Mouse (Mus musculus): Measurements from ENCODE around the gene Ptpdc1. TPM values are rescaled to one million over a fixed set of nuclear protein-coding genes. Genes with fewer than 3 reads are reported as not detected.

Ptpdc1 gene
- total and polyA plus RNA-seq, 3 experiments: not detected

DNA sequence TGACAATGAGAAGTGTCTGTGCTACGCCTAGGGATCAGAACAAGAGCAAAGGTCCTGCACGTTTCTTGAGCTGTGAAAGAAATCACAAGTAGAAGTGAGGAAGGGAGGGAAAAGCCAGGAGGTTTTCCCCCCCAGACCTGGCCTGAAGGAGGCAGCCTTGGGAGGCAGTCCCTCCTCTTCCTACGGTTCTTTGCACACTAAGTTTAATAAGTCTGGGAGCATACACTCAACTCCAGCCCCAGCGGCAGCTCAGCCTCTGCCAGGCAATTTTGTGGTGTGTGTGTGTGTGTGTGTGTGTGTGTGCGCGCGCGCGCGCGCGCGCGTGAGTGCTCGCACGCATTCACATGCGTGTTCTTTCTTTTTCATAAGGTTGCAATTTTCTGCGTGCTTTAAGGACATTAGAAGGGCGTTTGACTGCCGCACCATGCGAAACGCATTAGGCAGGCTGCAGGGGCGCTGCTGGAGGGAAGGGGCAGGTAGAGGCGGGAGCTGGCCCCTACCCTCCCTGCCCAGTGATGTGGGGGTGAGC, 46.9 kb upstream of the Ptpdc1 start:
- no peak overlapping the region for H3K4me2 ChIP-seq (ENCODE audit: insufficient read depth, low read depth, poor library complexity, severe bottlenecking)

DNA sequence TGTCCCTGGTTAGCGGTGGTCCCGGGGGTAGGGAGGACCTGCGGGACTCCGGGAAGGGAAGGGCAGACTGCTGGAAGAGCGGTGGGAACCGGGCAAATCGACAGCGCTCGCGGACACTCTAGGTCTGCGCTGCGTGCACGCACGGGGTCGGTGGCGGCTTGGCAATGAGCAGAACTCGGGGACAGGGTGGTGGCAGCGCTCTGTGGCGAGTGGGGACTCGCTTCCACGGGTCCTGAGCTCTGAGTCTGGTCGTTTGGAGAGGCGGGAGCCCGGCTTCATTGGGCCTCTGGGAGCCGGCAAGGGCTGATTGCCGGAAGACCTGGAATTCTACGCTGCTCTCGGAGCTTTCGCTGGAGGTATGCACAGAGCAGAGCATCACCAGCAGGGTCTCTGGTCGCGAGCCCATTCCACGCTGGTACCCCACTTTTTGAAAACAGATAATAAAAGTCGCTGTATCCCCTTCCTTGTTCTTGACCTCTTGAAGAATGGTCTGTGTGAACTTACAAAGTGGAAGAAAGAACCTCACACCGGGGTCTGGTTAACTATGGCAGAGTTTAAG, 43.6 kb upstream of the Ptpdc1 start:
- H3K27ac ChIP-seq (ENCODE audit: insufficient read depth, low read depth): no peak overlapping the region
- TF ChIP-seq TBP (conservative IDR thresholded peaks at IDR 0.05; ENCODE audit: low read depth, low read length) (no peak), UBTF (IDR thresholded peaks at IDR 0.05; ENCODE audit: low read depth, low read length) (no peak), RAD21 (IDR thresholded peaks at IDR 0.05; ENCODE audit: low read depth, low read length) (no peak), USF2 (conservative IDR thresholded peaks at IDR 0.05; ENCODE audit: low read depth, low read length) (no peak), RCOR1 (conservative IDR thresholded peaks at IDR 0.05; ENCODE audit: low read depth, low read length) (no peak), ZMIZ1 (IDR thresholded peaks at IDR 0.05; ENCODE audit: low read depth, low read length) (no peak)
- H3K36me3 ChIP-seq (replicated peaks in 1 of 2; ENCODE audit: control insufficient read depth in 1 of 2, insufficient read depth in 1 of 2, low read length in 1 of 2): no peaks in the 10 kb centered on the region
- dilution Hi-C loops (cut with MboI; ENCODE audit: extremely low pct_ligation_motif_present, extremely low pct_unique_long_range_greater_than_20kb, low sequenced_read_pairs): no loop called here
- in situ Hi-C loops (cut with MboI; ENCODE audit: low pct_ligation_motif_present, low pct_unique_long_range_greater_than_20kb, low sequenced_read_pairs): loop anchor here (25.0 kb wide), 1 partner anchor 518 kb away; the partner anchor contains the start of gene Ninj1
- no peak overlapping the region for H3K4me3 ChIP-seq (replicated peaks in 1 of 3; ENCODE audit: low read depth in 2 of 3, low read length in 2 of 3, poor library complexity in 1 of 3)
- H3K9me3 ChIP-seq (replicated peaks; ENCODE audit: low read length): peaks cover 19% of the 10 kb centered on the region
- DNase-seq (ENCODE audit: extremely low read depth): no peak
- no peaks in the 10 kb centered on the region for H3K4me1 ChIP-seq (ENCODE audit: control insufficient read depth in 1 of 2, insufficient read depth in 2 of 2)
- no peaks in the 10 kb centered on the region for H3K79me2 ChIP-seq (replicated peaks; ENCODE audit: control insufficient read depth, extremely low read depth, insufficient read depth, poor library complexity, severe bottlenecking)
- H3K4me2 ChIP-seq (ENCODE audit: insufficient read depth, low read depth, poor library complexity, severe bottlenecking): no peak overlapping the region
- no peak overlapping the region for H3K9ac ChIP-seq (ENCODE audit: insufficient read depth, low read depth)
- peaks cover 20% of the 10 kb centered on the region for H3K27me3 ChIP-seq (replicated peaks)

More for the DNA sequence above, 46.9 kb upstream of the Ptpdc1 start:
- Histone ChIP-seq H3K4me1 (ENCODE audit: control insufficient read depth in 1 of 2, insufficient read depth in 2 of 2) (no peaks in the 10 kb centered on the region), H3K9ac (ENCODE audit: insufficient read depth, low read depth) (no peak overlapping the region), H3K36me3 (replicated peaks in 1 of 2; ENCODE audit: control insufficient read depth in 1 of 2, insufficient read depth in 1 of 2, low read length in 1 of 2) (no peaks in the 10 kb centered on the region), H3K27ac (ENCODE audit: insufficient read depth, low read depth) (no peak overlapping the region), H3K4me3 (replicated peaks in 1 of 3; ENCODE audit: low read depth in 2 of 3, low read length in 2 of 3, poor library complexity in 1 of 3) (no peak overlapping the region), H3K9me3 (replicated peaks; ENCODE audit: low read length) (peaks cover 5% of the 10 kb centered on the region), H3K27me3 (replicated peaks) (peaks cover 24% of the 10 kb centered on the region), H3K79me2 (replicated peaks; ENCODE audit: control insufficient read depth, extremely low read depth, insufficient read depth, poor library complexity, severe bottlenecking) (no peaks in the 10 kb centered on the region)
- DNase-seq (ENCODE audit: extremely low read depth): no peak
- dilution Hi-C loops (cut with MboI; ENCODE audit: extremely low pct_ligation_motif_present, extremely low pct_unique_long_range_greater_than_20kb, low sequenced_read_pairs): no loop called here
- peak; percentile 40; the same call in 1 of the 2 replicates for TF ChIP-seq NRF1 (IDR thresholded peaks at IDR 0.05; ENCODE audit: low read depth, low read length)
- no peak for TF ChIP-seq POLR2AphosphoS2 (IDR thresholded peaks at IDR 0.05; ENCODE audit: low read depth, low read length)
- in situ Hi-C loops (cut with MboI; ENCODE audit: low pct_ligation_motif_present, low pct_unique_long_range_greater_than_20kb, low sequenced_read_pairs): loop anchor here (25.0 kb wide), 1 partner anchor 515 kb away; the partner anchor contains the start of gene Ninj1

DNA sequence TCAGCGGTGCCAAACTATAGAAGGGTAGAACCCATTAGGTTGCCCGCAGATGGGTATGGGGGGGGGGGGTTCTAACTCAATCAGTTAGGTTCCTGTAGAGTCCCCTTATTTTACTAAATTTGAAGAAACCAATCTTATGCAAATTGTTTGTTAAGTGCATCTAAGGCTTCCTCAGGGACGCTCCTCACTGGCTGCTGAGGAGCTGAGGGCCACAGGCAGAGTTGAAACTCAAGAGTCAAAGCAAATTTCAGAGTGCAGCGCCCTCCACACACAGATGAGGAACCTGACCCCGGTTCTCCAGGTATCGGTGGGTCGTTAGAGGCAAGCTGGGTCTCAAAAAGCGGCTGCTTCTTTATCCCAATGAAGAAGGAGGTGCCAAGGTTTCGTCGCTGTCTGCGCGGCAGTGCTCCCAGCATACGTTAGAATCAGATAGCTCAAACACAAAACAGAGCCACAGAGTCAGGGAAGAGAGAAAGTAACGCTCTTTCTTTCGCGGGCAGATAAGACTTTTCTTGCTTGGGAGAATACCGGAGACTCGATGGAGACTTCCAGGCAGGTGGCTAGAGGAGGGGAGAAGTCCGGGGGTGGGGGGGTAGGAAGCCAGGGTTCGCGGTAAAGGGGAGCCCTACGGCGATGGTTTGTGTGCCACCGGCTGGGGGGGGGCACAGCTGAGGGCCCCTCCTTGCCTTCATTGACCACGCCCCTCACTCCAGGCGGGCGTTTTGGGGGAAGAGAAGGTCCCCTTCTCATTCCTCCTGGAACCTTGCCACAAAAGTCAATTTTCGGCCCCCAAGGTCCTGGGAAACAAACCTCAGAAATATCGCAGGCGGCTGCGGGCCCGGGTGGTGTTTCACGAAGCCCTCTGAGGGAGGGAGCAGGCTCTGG, 42.9 kb upstream of the Ptpdc1 start:
- no peaks in the 10 kb centered on the region for H3K79me2 ChIP-seq (replicated peaks; ENCODE audit: control insufficient read depth, extremely low read depth, insufficient read depth, poor library complexity, severe bottlenecking)
- H3K9me3 ChIP-seq (replicated peaks; ENCODE audit: low read length): peaks cover 26% of the 10 kb centered on the region
- no peaks in the 10 kb centered on the region for H3K36me3 ChIP-seq (replicated peaks in 1 of 2; ENCODE audit: control insufficient read depth in 1 of 2, insufficient read depth in 1 of 2, low read length in 1 of 2)
- in situ Hi-C loops (cut with MboI; ENCODE audit: low pct_ligation_motif_present, low pct_unique_long_range_greater_than_20kb, low sequenced_read_pairs) (loop anchor here (25.0 kb wide), 1 partner anchor 519 kb away; the partner anchor contains the start of gene Ninj1), dilution Hi-C loops (cut with MboI; ENCODE audit: extremely low pct_ligation_motif_present, extremely low pct_unique_long_range_greater_than_20kb, low sequenced_read_pairs) (no loop called here)
- DNase-seq (ENCODE audit: extremely low read depth): no peak
- TF ChIP-seq EP300 (IDR thresholded peaks at IDR 0.05; ENCODE audit: low read length) (no peak), MYC (IDR thresholded peaks at IDR 0.05; ENCODE audit: low read depth, low read length) (no peak), POLR2A (IDR thresholded peaks at IDR 0.05; ENCODE audit: low read depth, low read length) (no peak), PAX5 (IDR thresholded peaks at IDR 0.05; ENCODE audit: low read length) (no peak), ZC3H11A (IDR thresholded peaks at IDR 0.05; ENCODE audit: low read depth, low read length) (no peak), ZNF384 (IDR thresholded peaks at IDR 0.05; ENCODE audit: low read depth, low read length) (no peak), GABPA (IDR thresholded peaks at IDR 0.05; ENCODE audit: insufficient replicate concordance, low read depth, low read length) (no peak), KAT2A (IDR thresholded peaks at IDR 0.05; ENCODE audit: insufficient replicate concordance, low read length) (no peak), TCF12 (IDR thresholded peaks at IDR 0.05; ENCODE audit: low read depth, low read length) (no peak), SIN3A (IDR thresholded peaks at IDR 0.05; ENCODE audit: low read length) (no peak), E2F4 (IDR thresholded peaks at IDR 0.05; ENCODE audit: insufficient replicate concordance, low read depth, low read length) (no peak), ETS1 (conservative IDR thresholded peaks at IDR 0.05; ENCODE audit: low read depth, low read length) (no peak), SMC3 (IDR thresholded peaks at IDR 0.05; ENCODE audit: low read depth, low read length) (no peak)
- H3K27ac ChIP-seq (ENCODE audit: insufficient read depth, low read depth): no peak overlapping the region
- H3K4me1 ChIP-seq (ENCODE audit: control insufficient read depth in 1 of 2, insufficient read depth in 2 of 2): no peaks in the 10 kb centered on the region
- H3K9ac ChIP-seq (ENCODE audit: insufficient read depth, low read depth): no peak overlapping the region
- H3K4me3 ChIP-seq (replicated peaks in 1 of 3; ENCODE audit: low read depth in 2 of 3, low read length in 2 of 3, poor library complexity in 1 of 3): no peak overlapping the region
- peaks cover 19% of the 10 kb centered on the region for H3K27me3 ChIP-seq (replicated peaks)
- H3K4me2 ChIP-seq (ENCODE audit: insufficient read depth, low read depth, poor library complexity, severe bottlenecking): no peak overlapping the region
